Comparison of ENCODE assay signal across 8 mouse cellular contexts in the genomic region with DNA sequence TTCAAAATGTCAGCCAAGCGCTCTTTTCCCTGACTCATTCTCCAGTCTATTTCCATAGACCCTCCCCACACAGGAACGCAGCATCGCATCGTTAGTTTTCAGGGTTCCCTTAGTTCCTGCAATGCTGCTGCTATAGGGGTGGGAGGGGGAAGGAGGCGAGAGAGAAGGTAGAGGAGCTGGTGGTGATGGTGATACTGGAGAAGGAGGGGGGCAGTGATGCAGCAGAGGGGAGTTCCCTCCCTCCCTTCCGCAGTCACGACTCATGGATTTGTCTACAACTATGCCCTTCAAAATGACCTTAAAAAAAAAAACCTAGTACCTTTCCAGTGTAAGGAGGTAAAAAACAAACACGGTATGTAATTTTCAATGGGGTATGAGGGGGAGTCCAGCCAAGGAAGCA. TPM values are rescaled to one million over a fixed set of nuclear protein-coding genes. Genes with fewer than 3 reads are reported as not detected.
DNase-seq lines count a peak whose midpoint lies in the region; ATAC-seq and TF ChIP-seq lines count a peak whose summit lies in the region.

No protein-coding gene starts in this region.

- TF ChIP-seq EP300 in stomach, postnatal 0 days (optimal IDR thresholded peaks at IDR 0.05), result no peak

- H3K4me3 ChIP-seq in bone marrow, adult 2 months (replicated peaks; ENCODE audit: control insufficient read depth, low read depth, low read length), result peak overlapping the region; percentile 61
- H3K4me3 ChIP-seq in embryonic fibroblast, embryonic 13.5 days (ENCODE audit: insufficient read depth, low read length), result peak overlapping the region; percentile 84
- peak overlapping the region; percentile 64 for H3K4me3 ChIP-seq in limb, embryonic 14.5 days (replicated peaks; ENCODE audit: low read length)
- H3K4me3 ChIP-seq in stomach, postnatal 0 days (ENCODE audit: low read depth, low read length), result peak overlapping the region; percentile 80

- no peak overlapping the region for H3K9ac ChIP-seq in limb, embryonic 14.5 days (ENCODE audit: low read depth, low read length, severe bottlenecking)
- peak overlapping the region; percentile 92 for H3K9ac ChIP-seq in stomach, postnatal 0 days (ENCODE audit: low read length)

- WGBS in bone marrow, adult 2 months, result 16% methylated on average over 8 of the region's 8 CpGs
- WGBS in limb, embryonic 14.5 days, result 8% methylated on average over 8 of the region's 8 CpGs
- 9% methylated on average over 7 of the region's 8 CpGs for WGBS in stomach, postnatal 0 days

- H3K9me3 ChIP-seq in limb, embryonic 14.5 days (ENCODE audit: control insufficient read depth, low read length), result no peaks in the 10 kb centered on the region
- no peaks in the 10 kb centered on the region for H3K9me3 ChIP-seq in stomach, postnatal 0 days (ENCODE audit: control insufficient read depth, low read length)

- DNase-seq in layer of hippocampus, adult 9-11 months, result peak; percentile 67
- no peak for DNase-seq in layer of hippocampus, postnatal 36 days
- DNase-seq in limb, embryonic 14.5 days (ENCODE audit: low spot score), result no peak
- DNase-seq in stomach, postnatal 0 days (ENCODE audit: low spot score), result no peak
- no peak for DNase-seq in layer of hippocampus, adult 8-10 months (ENCODE audit: low spot score in 2 of 2)
- DNase-seq in ovary, postnatal 14 days (ENCODE audit: low spot score), result no peak

- ATAC-seq in limb, embryonic 14.5 days (ENCODE audit: low FRiP score, low read depth), result no peak
- no peak for ATAC-seq in stomach, postnatal 0 days (ENCODE audit: low FRiP score, low TSS enrichment)

- no peaks in the 10 kb centered on the region for H3K36me3 ChIP-seq in limb, embryonic 14.5 days (ENCODE audit: control insufficient read depth, insufficient read depth, low read length)
- no peaks in the 10 kb centered on the region for H3K36me3 ChIP-seq in stomach, postnatal 0 days (ENCODE audit: control insufficient read depth, insufficient read depth, low read length)

- peak overlapping the region; percentile 80 for H3K4me2 ChIP-seq in limb, embryonic 14.5 days (replicated peaks; ENCODE audit: low read depth, low read length, severe bottlenecking)
- H3K4me2 ChIP-seq in stomach, postnatal 0 days (replicated peaks; ENCODE audit: low read depth), result peak overlapping the region; percentile 69

- TF ChIP-seq POLR2A in bone marrow, adult 2 months (IDR thresholded peaks at IDR 0.05; ENCODE audit: borderline replicate concordance, control insufficient read depth, low read depth, low read length), result no peak
- TF ChIP-seq POLR2A in embryonic fibroblast, embryonic 13.5 days (IDR thresholded peaks at IDR 0.05; ENCODE audit: low read depth, low read length), result no peak
- TF ChIP-seq POLR2A in limb, embryonic 14.5 days (IDR thresholded peaks at IDR 0.05; ENCODE audit: borderline replicate concordance, extremely low read depth, insufficient read depth, insufficient read length), result no peak

- TF ChIP-seq CTCF in bone marrow, adult 2 months (IDR thresholded peaks at IDR 0.05; ENCODE audit: control insufficient read depth, insufficient read depth, low read length), result no peak
- TF ChIP-seq CTCF in embryonic fibroblast, embryonic 13.5 days (IDR thresholded peaks at IDR 0.05; ENCODE audit: borderline replicate concordance, insufficient read depth, low read length), result no peak
- no peak for TF ChIP-seq CTCF in stomach, postnatal 0 days (IDR thresholded peaks at IDR 0.05; ENCODE audit: low read depth)

- no peak overlapping the region for H3K27ac ChIP-seq in bone marrow, adult 2 months (ENCODE audit: control insufficient read depth, insufficient read depth, low read depth, low read length, poor library complexity)
- H3K27ac ChIP-seq in embryonic fibroblast, embryonic 13.5 days (ENCODE audit: insufficient read depth, low read length), result no peak overlapping the region
- H3K27ac ChIP-seq in limb, embryonic 14.5 days (replicated peaks; ENCODE audit: low read depth, low read length), result no peak overlapping the region
- peak overlapping the region; percentile 96 for H3K27ac ChIP-seq in stomach, postnatal 0 days (replicated peaks)

- peaks cover 41% of the 10 kb centered on the region for H3K27me3 ChIP-seq in limb, embryonic 14.5 days (ENCODE audit: control insufficient read depth, insufficient read depth, low read length)
- no peaks in the 10 kb centered on the region for H3K27me3 ChIP-seq in stomach, postnatal 0 days (ENCODE audit: control insufficient read depth, insufficient read depth, low read length)

- H3K4me1 ChIP-seq in bone marrow, adult 2 months (ENCODE audit: control insufficient read depth, insufficient read depth, low read length), result peaks cover 5% of the 10 kb centered on the region
- peaks cover 8% of the 10 kb centered on the region; the same call in 1 of the 2 replicates for H3K4me1 ChIP-seq in embryonic fibroblast, embryonic 13.5 days (ENCODE audit: control insufficient read depth, insufficient read depth, low read length)
- peaks cover 11% of the 10 kb centered on the region for H3K4me1 ChIP-seq in limb, embryonic 14.5 days (ENCODE audit: control insufficient read depth, insufficient read depth, low read length)
- peaks cover 5% of the 10 kb centered on the region; the same call in 1 of the 2 replicates for H3K4me1 ChIP-seq in stomach, postnatal 0 days (replicated peaks; ENCODE audit: control insufficient read depth, insufficient read depth)

RNA-seq across cellular contexts. Expression of gene Atp1b1, which starts 1.4 kb away (rescaled TPM):
- 1,000 to 10,000 TPM; 1,962 to 1,976 TPM for total RNA-seq in layer of hippocampus, postnatal 36 days (2021)
- 14.2 and 46.4 TPM in 2 replicates for polyA plus RNA-seq in bone marrow, adult 2 months (2011; ENCODE audit: insufficient read depth, insufficient read length, low replicate concordance, missing spikeins)
- 35.4 and 37.2 TPM in 2 replicates for polyA plus RNA-seq in embryonic fibroblast, embryonic 13.5 days (2011; ENCODE audit: insufficient read length, low read depth, missing spikeins)
- polyA plus RNA-seq in limb, embryonic 14.5 days (2012; rRNA removed), result 11.0 and 12.7 TPM in 2 replicates
- 11.2 and 11.3 TPM in 2 replicates for polyA plus RNA-seq in limb, embryonic 14.5 days (2014; fragmentation: Nextera tagmentation; extraction: Ambion mirVana)
- polyA plus RNA-seq in stomach, postnatal 0 days (2015; fragmentation: Nextera tagmentation; extraction: Ambion mirVana), result 213 and 222 TPM in 2 replicates
- 1,000 to 10,000 TPM; 1,927 to 2,142 (median 1,996) TPM for total RNA-seq in layer of hippocampus, adult 8-10 months (2022)
